Mouse (Mus musculus): ENCODE data around the gene Vps13d. TPM values are rescaled to one million over a fixed set of nuclear protein-coding genes. Genes with fewer than 3 reads are reported as not detected.
A peak's percentile ranks its signal among the peaks of the same experiment; 100 is the strongest.

The Vps13d gene
- polyA plus RNA-seq, 1 experiment from 2014 or later: 7.8 TPM

DNA sequence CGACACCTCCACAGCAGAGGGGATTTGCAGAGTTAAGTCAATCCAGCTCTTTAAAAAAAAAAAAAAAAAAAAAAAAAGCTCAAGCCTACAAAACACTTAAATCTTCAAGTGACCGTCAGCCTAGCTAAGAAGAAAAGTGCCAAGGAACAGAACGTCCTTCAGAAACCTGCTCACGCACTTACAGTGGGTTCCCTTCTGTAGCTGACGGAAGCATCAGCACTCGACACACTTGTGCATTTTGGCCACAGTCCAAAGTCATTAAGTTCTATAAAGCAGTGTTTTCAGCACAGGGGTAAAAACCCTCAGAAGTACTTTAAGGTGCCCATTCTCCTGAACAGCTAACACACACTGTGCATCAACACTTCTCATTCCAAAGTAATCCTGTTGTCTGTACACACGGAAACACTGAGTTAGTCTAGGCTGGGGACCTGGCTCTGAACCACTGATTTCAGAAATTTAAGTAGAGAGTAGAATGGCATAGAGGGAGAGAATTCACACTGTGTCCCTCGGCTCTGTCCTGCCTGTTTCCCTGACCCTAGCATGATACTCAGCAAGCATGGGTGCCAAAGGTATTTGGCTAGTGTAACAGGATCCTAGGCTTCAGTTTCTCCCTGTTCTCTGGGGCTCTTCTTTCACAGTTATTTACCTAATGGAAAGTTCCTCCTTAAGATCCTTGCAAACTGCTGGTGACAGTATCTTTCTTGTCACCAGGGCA lies 170.0 kb downstream of the Vps13d start:
- WGBS: 31% methylated on average over 8 of the region's 8 CpGs
- Histone ChIP-seq H3K27me3 (replicated peaks) (no peaks in the 10 kb centered on the region), H3K4me1 (peaks cover 20% of the 10 kb centered on the region), H3K9ac (replicated peaks) (no peak overlapping the region), H3K36me3 (peaks cover 17% of the 10 kb centered on the region), H3K4me3 (replicated peaks) (no peak overlapping the region), H3K4me2 (no peak overlapping the region), H3K9me3 (replicated peaks) (no peaks in the 10 kb centered on the region), H3K27ac (replicated peaks) (peak overlapping the region; percentile 46)
- peak; percentile 63 for ATAC-seq (ENCODE audit: low FRiP score)

- Histone ChIP-seq H3K9me3 (replicated peaks) (no peaks in the 10 kb centered on the region), H3K27ac (replicated peaks) (no peak overlapping the region), H3K4me1 (peaks cover 20% of the 10 kb centered on the region), H3K9ac (replicated peaks) (no peak overlapping the region), H3K4me2 (no peak overlapping the region), H3K36me3 (peaks cover 23% of the 10 kb centered on the region), H3K27me3 (replicated peaks) (no peaks in the 10 kb centered on the region), H3K4me3 (replicated peaks) (no peak overlapping the region)
- no peak; the same call in 1 of the 2 replicates for ATAC-seq (ENCODE audit: low FRiP score)
- 84% methylated on average over 6 of the region's 6 CpGs for WGBS
Observed at GRCm38 (mm10) chr4:145023911-145024310, 170.9 kb downstream of the Vps13d start.

GRCm38 (mm10) chr4:145022815-145023214 lies 172.0 kb downstream of the Vps13d start:
- Histone ChIP-seq H3K27me3 (replicated peaks) (no peaks in the 10 kb centered on the region), H3K4me2 (no peak overlapping the region), H3K36me3 (peaks cover 19% of the 10 kb centered on the region), H3K4me3 (replicated peaks) (no peak overlapping the region), H3K27ac (replicated peaks) (no peak overlapping the region), H3K9ac (replicated peaks) (no peak overlapping the region), H3K9me3 (replicated peaks) (no peaks in the 10 kb centered on the region), H3K4me1 (peaks cover 20% of the 10 kb centered on the region)
- ATAC-seq (ENCODE audit: low FRiP score): no peak
- WGBS: 94% methylated on average over 5 of the region's 5 CpGs

GRCm38 (mm10) chr4:145022211-145022610 lies 172.6 kb downstream of the Vps13d start:
- ATAC-seq (ENCODE audit: low FRiP score): no peak
- H3K27me3 ChIP-seq (replicated peaks): no peaks in the 10 kb centered on the region
- H3K4me3 ChIP-seq (replicated peaks): no peak overlapping the region
- H3K9ac ChIP-seq (replicated peaks): no peak overlapping the region
- peaks cover 20% of the 10 kb centered on the region for H3K4me1 ChIP-seq
- WGBS: 95% methylated on average over 2 of the region's 2 CpGs
- H3K9me3 ChIP-seq (replicated peaks): no peaks in the 10 kb centered on the region
- no peak overlapping the region for H3K27ac ChIP-seq (replicated peaks)
- H3K36me3 ChIP-seq: peaks cover 22% of the 10 kb centered on the region
- H3K4me2 ChIP-seq: no peak overlapping the region

DNA sequence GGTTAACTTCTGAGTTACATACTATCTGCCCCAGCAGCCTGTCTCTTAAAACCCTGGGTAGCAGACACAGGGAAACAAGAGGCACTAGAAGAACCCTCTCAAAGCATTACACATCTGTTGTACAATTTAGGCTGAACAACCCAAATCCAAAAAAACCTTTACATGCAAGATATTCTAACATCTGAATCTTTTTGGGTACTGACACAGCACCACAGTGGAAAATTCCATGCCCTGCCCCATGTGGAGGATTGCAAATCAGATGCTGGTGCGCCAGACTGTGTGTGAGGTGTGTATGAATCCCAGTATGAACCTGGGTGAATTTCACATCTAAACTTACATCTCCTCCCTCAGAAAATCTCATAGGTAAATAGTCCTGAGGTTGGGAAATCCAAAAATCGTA lies 174.4 kb downstream of the Vps13d start:
- Histone ChIP-seq H3K9ac (replicated peaks) (no peak overlapping the region), H3K4me2 (no peak overlapping the region), H3K36me3 (peaks cover 35% of the 10 kb centered on the region), H3K9me3 (replicated peaks) (no peaks in the 10 kb centered on the region), H3K27me3 (replicated peaks) (no peaks in the 10 kb centered on the region), H3K4me1 (peaks cover 12% of the 10 kb centered on the region), H3K27ac (replicated peaks) (no peak overlapping the region), H3K4me3 (replicated peaks) (no peak overlapping the region)
- 98% methylated on average over 2 of the region's 2 CpGs for whole genome bisulfite sequencing
- ATAC-seq (ENCODE audit: low FRiP score): no peak

GRCm38 (mm10) chr4:145019121-145019714 lies 175.6 kb downstream of the Vps13d start:
- Histone ChIP-seq H3K9me3 (replicated peaks) (no peaks in the 10 kb centered on the region), H3K4me3 (replicated peaks) (no peak overlapping the region), H3K36me3 (peaks cover 45% of the 10 kb centered on the region), H3K9ac (replicated peaks) (no peak overlapping the region), H3K27ac (replicated peaks) (no peak overlapping the region), H3K4me2 (no peak overlapping the region), H3K27me3 (replicated peaks) (no peaks in the 10 kb centered on the region), H3K4me1 (peaks cover 1% of the 10 kb centered on the region)
- ATAC-seq (ENCODE audit: low FRiP score): no peak
- WGBS: 97% methylated on average over 3 of the region's 3 CpGs

GRCm38 (mm10) chr4:145017745-145018144 lies 177.1 kb downstream of the Vps13d start:
- H3K4me2 ChIP-seq: no peak overlapping the region
- ATAC-seq (ENCODE audit: low FRiP score): no peak
- no peaks in the 10 kb centered on the region for H3K9me3 ChIP-seq (replicated peaks)
- H3K9ac ChIP-seq (replicated peaks): no peak overlapping the region
- H3K36me3 ChIP-seq: peaks cover 43% of the 10 kb centered on the region
- H3K4me3 ChIP-seq (replicated peaks): no peak overlapping the region
- no peak overlapping the region for H3K27ac ChIP-seq (replicated peaks)
- no peaks in the 10 kb centered on the region for H3K27me3 ChIP-seq (replicated peaks)
- 84% methylated on average over 2 of the region's 2 CpGs for WGBS
- no peaks in the 10 kb centered on the region for H3K4me1 ChIP-seq

GRCm38 (mm10) chr4:145016669-145017068 lies 178.1 kb downstream of the Vps13d start:
- H3K9ac ChIP-seq (replicated peaks): no peak overlapping the region
- WGBS: 86% methylated on average over 1 of the region's 1 CpGs
- H3K36me3 ChIP-seq: peaks cover 43% of the 10 kb centered on the region

DNA sequence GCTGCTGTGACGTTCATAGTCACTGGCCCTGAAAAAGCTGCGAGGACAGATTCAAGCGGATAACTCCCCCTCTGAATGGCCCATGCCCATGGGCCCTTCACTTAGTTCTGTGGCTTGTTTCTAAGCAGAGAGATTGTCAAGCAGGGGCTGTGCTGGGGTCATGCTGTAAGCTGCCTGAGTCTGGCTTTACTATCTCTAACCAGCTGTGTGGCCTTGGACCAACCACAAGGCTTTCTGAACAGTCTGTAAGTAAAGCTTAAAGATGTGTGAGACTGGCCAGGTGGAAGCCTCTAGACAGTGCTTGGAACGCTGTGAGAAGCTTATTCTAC lies 180.2 kb downstream of the Vps13d start:
- Histone ChIP-seq H3K36me3 (peaks cover 39% of the 10 kb centered on the region), H3K4me1 (0 out of 2 replicates have a peak, but pooled peaks cover 4% of the 10 kb centered on the region), H3K9ac (replicated peaks) (no peak overlapping the region), H3K27ac (replicated peaks) (no peak overlapping the region), H3K9me3 (replicated peaks) (no peaks in the 10 kb centered on the region), H3K27me3 (replicated peaks) (no peaks in the 10 kb centered on the region), H3K4me3 (replicated peaks) (no peak overlapping the region), H3K4me2 (no peak overlapping the region)
- no peak for ATAC-seq (ENCODE audit: low FRiP score)
- 83% methylated on average over 4 of the region's 4 CpGs for WGBS

More at GRCm38 (mm10) chr4:145016669-145017068, 178.1 kb downstream of the Vps13d start:
- H3K4me1 ChIP-seq: no peaks in the 10 kb centered on the region
- H3K4me3 ChIP-seq (replicated peaks): no peak overlapping the region
- H3K4me2 ChIP-seq: no peak overlapping the region
- no peak for ATAC-seq (ENCODE audit: low FRiP score)
- H3K27me3 ChIP-seq (replicated peaks): no peaks in the 10 kb centered on the region
- no peaks in the 10 kb centered on the region for H3K9me3 ChIP-seq (replicated peaks)
- no peak overlapping the region for H3K27ac ChIP-seq (replicated peaks)

DNA sequence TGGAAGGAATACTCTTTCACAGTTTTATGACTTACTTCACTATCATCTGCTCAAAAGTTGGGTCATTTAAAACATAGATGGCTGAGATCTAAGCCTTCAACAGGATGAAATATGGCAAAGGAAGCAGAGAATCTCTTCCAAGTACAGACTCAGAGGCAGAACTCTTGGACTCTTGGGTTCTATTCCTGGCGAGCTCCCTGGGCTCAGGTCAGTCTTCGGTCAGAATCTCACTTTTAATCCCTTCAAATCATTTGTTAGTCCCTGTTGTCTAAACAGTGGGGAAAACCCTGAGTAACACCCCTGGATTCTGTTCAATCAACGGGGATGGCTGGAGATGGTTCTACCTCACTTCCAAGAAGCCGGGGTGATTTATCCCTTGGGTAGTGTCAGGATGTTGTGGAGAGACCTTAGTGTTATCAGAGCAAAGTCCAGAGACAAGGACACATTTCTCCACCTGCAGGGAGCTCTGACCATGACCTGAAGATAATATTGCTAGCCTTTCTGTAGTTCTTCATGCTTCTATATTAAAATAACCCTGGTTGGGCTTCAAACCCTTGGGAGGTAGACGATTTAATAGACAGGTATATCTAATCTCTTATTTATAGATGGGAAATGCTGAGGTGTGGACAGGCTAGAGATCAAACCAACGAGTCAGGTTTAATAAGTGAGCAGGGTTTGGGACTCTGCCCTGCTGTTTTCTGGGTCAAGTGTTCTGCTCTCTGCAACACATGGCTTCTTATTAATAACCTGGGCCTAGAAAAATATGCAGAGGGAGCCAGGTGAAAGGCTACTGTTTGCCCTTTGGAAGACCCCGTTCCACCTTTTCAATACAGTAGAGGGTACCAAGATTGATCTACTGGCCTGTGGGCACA lies 180.8 kb downstream of the Vps13d start:
- H3K36me3 ChIP-seq: peaks cover 34% of the 10 kb centered on the region
- no peak overlapping the region for H3K9ac ChIP-seq (replicated peaks)
- ATAC-seq (ENCODE audit: low FRiP score): no peak
- H3K27ac ChIP-seq (replicated peaks): no peak overlapping the region
- no peak overlapping the region for H3K4me3 ChIP-seq (replicated peaks)
- no peaks in the 10 kb centered on the region for H3K9me3 ChIP-seq (replicated peaks)
- no peaks in the 10 kb centered on the region for H3K27me3 ChIP-seq (replicated peaks)
- 91% methylated on average over 7 of the region's 7 CpGs for WGBS
- 0 out of 2 replicates have a peak, but pooled peaks cover 9% of the 10 kb centered on the region for H3K4me1 ChIP-seq
- no peak overlapping the region for H3K4me2 ChIP-seq

- 83% methylated on average over 4 of the region's 4 CpGs for WGBS
- 0 out of 2 replicates have a peak, but pooled peaks cover 9% of the 10 kb centered on the region for H3K4me1 ChIP-seq
- no peaks in the 10 kb centered on the region for H3K27me3 ChIP-seq (replicated peaks)
- no peaks in the 10 kb centered on the region for H3K9me3 ChIP-seq (replicated peaks)
- H3K36me3 ChIP-seq: peaks cover 29% of the 10 kb centered on the region
- no peak overlapping the region for H3K27ac ChIP-seq (replicated peaks)
- no peak overlapping the region for H3K4me2 ChIP-seq
- ATAC-seq (ENCODE audit: low FRiP score): no peak
- no peak overlapping the region for H3K9ac ChIP-seq (replicated peaks)
- no peak overlapping the region for H3K4me3 ChIP-seq (replicated peaks)
Observed at GRCm38 (mm10) chr4:145013187-145013586, 181.6 kb downstream of the Vps13d start.

Data from neural tube, embryonic 15.5 days (tissue).